Mouse (Mus musculus) kidney, embryonic 14.5 days (tissue): ENCODE measurements at regions not wholly inside any gene's neighbourhood (a gene's known extent, or its start where the extent isn't known, plus 50 kb on each side); places are given as distances from the start of the nearest gene placed in this dataset.

Experiments used
- ATAC-seq: fragments of 200-750 bp; cut with Nextera tagmentation; 2 replicates; pipeline ENCODE4 v1.8.0; 2017; ENCODE audit warnings: moderate number of reproducible peaks, mild to moderate bottlenecking, moderate TSS enrichment, moderate library complexity; ENCODE audit not compliant: low FRiP score, low TSS enrichment
- H3K27ac ChIP-seq: fragments of 300-500 bp; sonication (generic); 2 replicates; pipeline ENCODE4 v1.5.1; 2014; ENCODE audit warnings: low read depth, mild to moderate bottlenecking, low read length, moderate library complexity, mixed read lengths
- H3K27me3 ChIP-seq: fragments of 300-500 bp; sonication (generic); 2 replicates; pipeline ENCODE4 v1.6.1; 2014; ENCODE audit warnings: mild to moderate bottlenecking, low read length; ENCODE audit not compliant: control insufficient read depth, insufficient read depth
- H3K36me3 ChIP-seq: fragments of 300-500 bp; sonication (generic); 2 replicates; pipeline ENCODE4 v1.6.1; 2014; ENCODE audit warnings: low read length, mixed read lengths; ENCODE audit not compliant: control insufficient read depth, insufficient read depth
- H3K4me1 ChIP-seq: fragments of 300-500 bp; sonication (generic); 2 replicates; pipeline ENCODE4 v1.6.1; 2014; ENCODE audit warnings: low read length, mixed read lengths; ENCODE audit not compliant: control insufficient read depth, insufficient read depth
- H3K4me2 ChIP-seq: fragments of 300-500 bp; sonication (generic); replicated peaks from 2 replicates; pipeline ENCODE4 v1.6.1; 2014; ENCODE audit warnings: low read depth, mild to moderate bottlenecking, low read length
- H3K4me3 ChIP-seq: fragments of 300-500 bp; sonication (generic); 2 replicates; pipeline ENCODE4 v1.5.1; 2014; ENCODE audit warnings: mild to moderate bottlenecking, low read length
- H3K9ac ChIP-seq: fragments of 300-500 bp; sonication (generic); 2 replicates; pipeline ENCODE4 v1.6.1; 2014; ENCODE audit warnings: low read depth, mild to moderate bottlenecking, low read length, moderate library complexity
- H3K9me3 ChIP-seq: fragments of 300-500 bp; sonication (generic); 2 replicates; pipeline ENCODE4 v1.6.1; 2016; ENCODE audit warnings: low read length; ENCODE audit not compliant: control insufficient read depth
- whole genome bisulfite sequencing: fragments of 180-500 bp; shearing (Covaris S2); extraction: QIAGEN DNeasy Blood & Tissue Kit; methylation state at CpG from one replicate; pipeline ENCODE4 v1.1.7; 2014; 5-methylcytosine and 5-hydroxymethylcytosine counted together

- H3K36me3 ChIP-seq, result no peaks in the 10 kb centered on the region
- H3K27ac ChIP-seq, result no peak overlapping the region
- no peak overlapping the region for H3K4me3 ChIP-seq
- no peaks in the 10 kb centered on the region for H3K9me3 ChIP-seq
- no peak overlapping the region for H3K4me2 ChIP-seq
- no peaks in the 10 kb centered on the region for H3K4me1 ChIP-seq
- no peaks in the 10 kb centered on the region for H3K27me3 ChIP-seq
- no peak overlapping the region for H3K9ac ChIP-seq
- WGBS, result 58% methylated on average over 1 of the region's 1 CpGs
- ATAC-seq, result no peak
Measured at GRCm38 (mm10) chr12:49171014-49171677, 211.3 kb upstream of the Foxg1 start.

GRCm38 (mm10) chr12:49191348-49191747 lies 191.1 kb upstream of the Foxg1 start:
- ATAC-seq, result no peak
- H3K4me1 ChIP-seq, result no peaks in the 10 kb centered on the region
- H3K4me3 ChIP-seq, result no peak overlapping the region
- no peak overlapping the region for H3K4me2 ChIP-seq
- no peaks in the 10 kb centered on the region for H3K9me3 ChIP-seq
- no peaks in the 10 kb centered on the region for H3K27me3 ChIP-seq
- H3K36me3 ChIP-seq, result no peaks in the 10 kb centered on the region
- 44% methylated on average over 2 of the region's 2 CpGs for WGBS
- H3K9ac ChIP-seq, result no peak overlapping the region
- H3K27ac ChIP-seq, result no peak overlapping the region

GRCm38 (mm10) chr12:49233524-49234306 lies 148.7 kb upstream of the Foxg1 start:
- H3K36me3 ChIP-seq, result no peaks in the 10 kb centered on the region
- H3K4me3 ChIP-seq, result no peak overlapping the region
- H3K4me2 ChIP-seq, result no peak overlapping the region
- H3K27ac ChIP-seq, result no peak overlapping the region
- no peak for ATAC-seq
- WGBS, result 86% methylated on average over 5 of the region's 5 CpGs
- H3K4me1 ChIP-seq, result no peaks in the 10 kb centered on the region
- H3K27me3 ChIP-seq, result no peaks in the 10 kb centered on the region
- no peak overlapping the region for H3K9ac ChIP-seq
- H3K9me3 ChIP-seq, result no peaks in the 10 kb centered on the region
